Mouse (Mus musculus): ENCODE measurements around the gene Nmnat3. TPM values are rescaled to one million over a fixed set of nuclear protein-coding genes. Genes with fewer than 3 reads are reported as not detected.

The Nmnat3 gene
- polyA plus RNA-seq, 1 experiment, result 2.3 TPM

- Histone ChIP-seq H3K27me3 (ENCODE audit: control insufficient read depth, insufficient read depth, low read length) (peaks cover 3% of the 10 kb centered on the region; the same call in 1 of the 2 replicates), H3K27ac (ENCODE audit: insufficient read depth, low read length) (no peak overlapping the region), H3K4me3 (replicated peaks; ENCODE audit: insufficient read depth, low read depth, low read length) (no peak overlapping the region), H3K4me1 (ENCODE audit: control insufficient read depth, insufficient read depth, low read length) (no peaks in the 10 kb centered on the region)
- TF ChIP-seq POLR2A (IDR thresholded peaks at IDR 0.05; ENCODE audit: borderline replicate concordance, insufficient read depth, low read length), result no peak
- no peak for TF ChIP-seq CTCF (IDR thresholded peaks at IDR 0.05; ENCODE audit: borderline replicate concordance, insufficient read depth, low read depth, low read length)
- DNase-seq, result no peak
- 2% methylated on average over 42 of the region's 42 CpGs for WGBS
Measured at GRCm38 (mm10) chr9:98424725-98425210, 137.5 kb downstream of the Nmnat3 start.

- WGBS, result 34% methylated on average over 19 of the region's 19 CpGs
- Histone ChIP-seq H3K4me3 (replicated peaks; ENCODE audit: insufficient read depth, low read depth, low read length) (no peak overlapping the region), H3K4me1 (ENCODE audit: control insufficient read depth, insufficient read depth, low read length) (no peaks in the 10 kb centered on the region), H3K27ac (ENCODE audit: insufficient read depth, low read length) (no peak overlapping the region), H3K27me3 (ENCODE audit: control insufficient read depth, insufficient read depth, low read length) (peaks cover 3% of the 10 kb centered on the region; the same call in 1 of the 2 replicates)
- no peak for TF ChIP-seq POLR2A (IDR thresholded peaks at IDR 0.05; ENCODE audit: borderline replicate concordance, insufficient read depth, low read length)
- TF ChIP-seq CTCF (IDR thresholded peaks at IDR 0.05; ENCODE audit: borderline replicate concordance, insufficient read depth, low read depth, low read length), result no peak
- no peak for DNase-seq
Measured at GRCm38 (mm10) chr9:98425351-98425880, 138.2 kb downstream of the Nmnat3 start.

GRCm38 (mm10) chr9:98427906-98428517, 140.8 kb downstream of the Nmnat3 start:
- H3K27ac ChIP-seq (ENCODE audit: insufficient read depth, low read length), result no peak overlapping the region
- peaks cover 3% of the 10 kb centered on the region; the same call in 1 of the 2 replicates for H3K27me3 ChIP-seq (ENCODE audit: control insufficient read depth, insufficient read depth, low read length)
- DNase-seq, result no peak
- TF ChIP-seq POLR2A (IDR thresholded peaks at IDR 0.05; ENCODE audit: borderline replicate concordance, insufficient read depth, low read length), result no peak
- TF ChIP-seq CTCF (IDR thresholded peaks at IDR 0.05; ENCODE audit: borderline replicate concordance, insufficient read depth, low read depth, low read length), result no peak
- 81% methylated on average over 4 of the region's 4 CpGs for WGBS
- no peak overlapping the region for H3K4me3 ChIP-seq (replicated peaks; ENCODE audit: insufficient read depth, low read depth, low read length)
- no peaks in the 10 kb centered on the region for H3K4me1 ChIP-seq (ENCODE audit: control insufficient read depth, insufficient read depth, low read length)

DNA sequence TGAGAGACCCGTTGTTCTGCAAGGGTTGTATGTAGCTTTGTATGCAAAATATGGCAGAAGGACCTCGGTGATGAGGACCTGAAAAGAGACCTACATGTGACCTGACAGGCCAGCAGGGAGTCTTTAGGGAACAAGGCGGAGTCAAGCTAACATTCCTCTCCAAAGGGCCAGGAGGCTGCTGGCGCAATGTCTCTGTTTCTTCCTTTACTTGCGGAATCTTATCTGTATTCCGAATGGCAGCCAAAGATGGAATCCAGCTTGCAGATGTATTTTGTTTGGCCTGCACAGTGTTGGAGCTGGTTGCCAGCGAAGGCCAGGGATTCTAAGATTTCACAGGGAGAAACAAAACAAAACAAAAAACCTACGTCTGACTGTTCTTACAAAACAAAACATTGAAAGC, 141.5 kb downstream of the Nmnat3 start:
- 57% methylated on average over 8 of the region's 8 CpGs for WGBS

GRCm38 (mm10) chr9:98429806-98430205, 142.6 kb downstream of the Nmnat3 start:
- no peak for DNase-seq
- no peak overlapping the region for H3K27ac ChIP-seq (ENCODE audit: insufficient read depth, low read length)

More for the DNA sequence above, 141.5 kb downstream of the Nmnat3 start:
- Histone ChIP-seq H3K4me3 (replicated peaks; ENCODE audit: insufficient read depth, low read depth, low read length) (no peak overlapping the region), H3K27ac (ENCODE audit: insufficient read depth, low read length) (no peak overlapping the region), H3K4me1 (ENCODE audit: control insufficient read depth, insufficient read depth, low read length) (no peaks in the 10 kb centered on the region), H3K27me3 (ENCODE audit: control insufficient read depth, insufficient read depth, low read length) (peaks cover 3% of the 10 kb centered on the region; the same call in 1 of the 2 replicates)
- no peak for TF ChIP-seq POLR2A (IDR thresholded peaks at IDR 0.05; ENCODE audit: borderline replicate concordance, insufficient read depth, low read length)
- no peak for TF ChIP-seq CTCF (IDR thresholded peaks at IDR 0.05; ENCODE audit: borderline replicate concordance, insufficient read depth, low read depth, low read length)
- no peak for DNase-seq

GRCm38 (mm10) chr9:98430528-98430927, 143.3 kb downstream of the Nmnat3 start:
- no peak overlapping the region for H3K27ac ChIP-seq (ENCODE audit: insufficient read depth, low read length)
- no peaks in the 10 kb centered on the region for H3K27me3 ChIP-seq (ENCODE audit: control insufficient read depth, insufficient read depth, low read length)
- WGBS, result 38% methylated on average over 3 of the region's 3 CpGs
- H3K4me3 ChIP-seq (replicated peaks; ENCODE audit: insufficient read depth, low read depth, low read length), result no peak overlapping the region
- no peaks in the 10 kb centered on the region for H3K4me1 ChIP-seq (ENCODE audit: control insufficient read depth, insufficient read depth, low read length)
- TF ChIP-seq POLR2A (IDR thresholded peaks at IDR 0.05; ENCODE audit: borderline replicate concordance, insufficient read depth, low read length) (no peak), CTCF (IDR thresholded peaks at IDR 0.05; ENCODE audit: borderline replicate concordance, insufficient read depth, low read depth, low read length) (no peak)
- DNase-seq, result no peak

More at GRCm38 (mm10) chr9:98429806-98430205, 142.6 kb downstream of the Nmnat3 start:
- Histone ChIP-seq H3K4me3 (replicated peaks; ENCODE audit: insufficient read depth, low read depth, low read length) (no peak overlapping the region), H3K4me1 (ENCODE audit: control insufficient read depth, insufficient read depth, low read length) (no peaks in the 10 kb centered on the region), H3K27me3 (ENCODE audit: control insufficient read depth, insufficient read depth, low read length) (peaks cover under 1% of the 10 kb centered on the region; the same call in 1 of the 2 replicates)
- TF ChIP-seq POLR2A (IDR thresholded peaks at IDR 0.05; ENCODE audit: borderline replicate concordance, insufficient read depth, low read length) (no peak), CTCF (IDR thresholded peaks at IDR 0.05; ENCODE audit: borderline replicate concordance, insufficient read depth, low read depth, low read length) (no peak)
- WGBS, result 47% methylated on average over 7 of the region's 7 CpGs

DNA sequence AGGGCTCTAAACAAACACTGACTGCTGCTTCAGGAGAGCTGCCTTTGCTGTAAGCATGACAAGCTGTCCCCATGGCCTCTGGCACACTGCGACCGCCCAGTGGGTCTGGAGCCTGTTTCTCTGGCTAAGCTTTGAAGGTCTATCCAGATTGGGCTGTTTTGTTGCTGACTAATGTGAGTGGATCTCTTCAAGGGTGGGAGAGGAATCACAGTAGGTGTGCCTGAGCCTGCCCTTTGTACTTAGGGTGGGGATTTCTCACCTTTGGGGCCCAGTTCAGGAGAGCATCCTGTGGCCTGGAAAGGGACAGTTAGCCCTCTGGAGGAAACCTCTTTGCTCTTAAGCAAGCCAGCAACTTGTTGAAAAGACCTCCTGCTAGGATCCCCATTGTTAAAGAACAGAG, 145.8 kb downstream of the Nmnat3 start:
- Histone ChIP-seq H3K4me3 (replicated peaks; ENCODE audit: insufficient read depth, low read depth, low read length) (no peak overlapping the region), H3K4me1 (ENCODE audit: control insufficient read depth, insufficient read depth, low read length) (no peaks in the 10 kb centered on the region)
- 48% methylated on average over 2 of the region's 2 CpGs for WGBS

More for the DNA sequence above, 145.8 kb downstream of the Nmnat3 start:
- Histone ChIP-seq H3K27me3 (ENCODE audit: control insufficient read depth, insufficient read depth, low read length) (no peaks in the 10 kb centered on the region), H3K27ac (ENCODE audit: insufficient read depth, low read length) (no peak overlapping the region)
- DNase-seq, result no peak
- TF ChIP-seq POLR2A (IDR thresholded peaks at IDR 0.05; ENCODE audit: borderline replicate concordance, insufficient read depth, low read length) (no peak), CTCF (IDR thresholded peaks at IDR 0.05; ENCODE audit: borderline replicate concordance, insufficient read depth, low read depth, low read length) (no peak)

All from cerebellum, adult 2 months (tissue).